Mouse (Mus musculus): Measurements from ENCODE around the gene Spg11. TPM values are rescaled to one million over a fixed set of nuclear protein-coding genes. Genes with fewer than 3 reads are reported as not detected.
"Not testable (repeated sequence)": the region's sequence is repeated elsewhere in the genome, so short reads cannot be mapped to it uniquely, and the experiment has no call there.

Gene Spg11
- total RNA-seq, 2 experiments from 2014 or later, result 12.2 TPM

DNA sequence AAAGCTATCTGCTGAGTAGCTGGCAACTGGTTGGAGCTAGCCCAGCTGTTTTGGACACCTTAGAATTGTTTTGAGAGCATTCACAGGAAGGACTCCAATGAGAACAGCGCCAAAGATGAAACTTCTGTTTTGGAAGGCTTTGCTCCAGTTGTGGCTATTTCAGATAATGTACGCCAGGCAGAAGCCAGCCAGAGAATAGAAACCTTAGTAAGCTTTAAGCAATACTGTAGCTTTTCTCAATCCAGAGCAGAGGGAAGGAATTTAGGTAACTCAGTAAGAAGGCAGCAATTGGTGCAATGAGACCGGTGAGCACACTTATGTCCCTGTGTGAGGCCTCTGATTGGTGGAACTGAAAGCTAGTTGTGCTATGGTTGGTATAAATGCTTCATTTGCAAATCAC lies 24.9 kb upstream of the Spg11 start:
- no peak for DNase-seq

- DNase-seq, result no peak
These were observed 23.3 kb upstream of the Spg11 start for GRCm38 (mm10) chr2:122141332-122141967.

GRCm38 (mm10) chr2:122140815-122141214 lies 22.6 kb upstream of the Spg11 start:
- no peak for DNase-seq

DNA sequence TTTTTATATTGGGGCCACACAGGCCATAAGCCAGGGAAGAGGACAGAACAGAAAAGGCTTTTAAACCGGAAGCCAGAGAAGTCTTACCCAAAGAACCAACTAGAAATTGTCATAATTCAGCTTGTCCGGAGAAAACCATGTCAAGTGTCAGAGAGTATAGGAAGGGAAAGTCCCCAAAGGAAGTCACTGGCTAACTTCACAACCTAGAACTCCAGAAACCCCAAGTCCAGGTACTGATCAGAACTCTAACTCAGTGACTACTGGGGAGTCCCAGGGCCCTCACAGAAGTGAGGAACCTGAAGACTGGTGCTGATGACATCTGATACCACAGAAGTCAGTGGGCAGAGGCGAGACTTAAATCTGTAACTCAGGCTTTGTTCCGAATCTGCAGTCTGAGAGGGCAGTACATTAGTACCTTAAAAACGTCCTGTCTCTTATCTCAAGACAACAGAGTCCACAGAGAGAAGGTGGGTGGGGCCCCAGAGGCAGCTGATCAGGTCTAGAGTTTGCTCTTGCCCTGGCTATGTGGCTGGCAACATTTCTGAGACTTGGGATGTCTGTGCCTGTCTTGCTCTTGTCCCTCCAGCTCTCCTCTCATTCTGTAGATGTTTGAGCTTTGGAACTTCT lies 19.8 kb upstream of the Spg11 start:
- no peak for DNase-seq

DNA sequence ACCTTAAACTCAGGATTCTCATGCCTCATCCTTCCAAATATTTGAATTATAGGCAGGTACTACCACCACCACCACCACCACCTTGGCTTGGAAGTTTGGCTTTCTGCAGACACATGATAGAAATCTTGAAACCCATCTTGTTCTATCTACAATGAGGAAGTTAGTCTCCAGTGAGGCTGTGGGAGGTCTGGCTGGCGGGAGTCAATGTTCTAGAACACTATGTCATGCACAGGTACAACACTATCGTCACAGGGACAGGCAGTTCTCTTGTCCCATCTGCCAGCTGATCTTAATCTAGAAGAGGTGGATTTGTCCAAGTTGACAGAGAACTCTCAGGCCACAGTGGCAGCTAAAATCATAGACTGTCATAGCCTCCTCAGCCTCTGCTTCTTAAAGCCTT lies 14.4 kb upstream of the Spg11 start:
- no peak for DNase-seq

DNA sequence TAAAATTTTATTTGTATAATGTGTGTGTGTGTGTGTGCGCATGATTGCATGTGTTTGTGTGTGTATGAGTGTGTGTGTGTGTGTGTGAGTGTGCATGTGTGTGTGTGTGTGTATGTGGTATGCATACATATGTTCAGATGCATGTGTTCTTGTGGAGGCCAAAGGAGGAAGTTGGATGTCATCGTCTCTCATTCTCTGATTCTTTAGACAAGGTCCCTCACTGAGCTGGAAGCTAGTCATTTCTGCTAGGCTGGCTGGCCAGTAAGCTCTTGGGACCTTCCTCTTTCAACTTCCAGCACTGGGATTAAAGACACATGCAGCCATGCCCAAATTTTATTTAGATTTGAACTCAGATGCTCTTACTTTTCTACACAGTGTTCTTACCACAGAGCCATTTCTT lies 13.9 kb upstream of the Spg11 start:
- DNase-seq, result no peak

DNA sequence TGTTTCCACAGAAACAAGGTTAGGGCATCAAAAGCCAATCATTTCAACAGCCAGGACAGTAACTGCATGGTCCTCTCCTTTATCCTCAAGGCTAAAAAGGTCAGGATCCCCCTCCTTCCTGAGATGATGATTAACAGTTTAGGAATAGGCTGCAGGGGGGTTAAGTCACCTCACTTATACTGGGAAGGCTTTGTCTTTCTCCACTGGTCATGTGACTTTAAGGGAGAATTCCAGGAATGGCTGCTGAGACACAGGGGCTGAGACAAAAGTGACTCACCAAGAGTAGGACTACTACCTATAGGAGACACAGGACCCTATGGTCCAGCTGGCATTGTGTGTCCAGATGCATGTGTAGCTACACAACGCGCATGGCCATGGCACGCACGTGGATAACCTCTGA lies 9.4 kb upstream of the Spg11 start:
- no peak for DNase-seq

DNA sequence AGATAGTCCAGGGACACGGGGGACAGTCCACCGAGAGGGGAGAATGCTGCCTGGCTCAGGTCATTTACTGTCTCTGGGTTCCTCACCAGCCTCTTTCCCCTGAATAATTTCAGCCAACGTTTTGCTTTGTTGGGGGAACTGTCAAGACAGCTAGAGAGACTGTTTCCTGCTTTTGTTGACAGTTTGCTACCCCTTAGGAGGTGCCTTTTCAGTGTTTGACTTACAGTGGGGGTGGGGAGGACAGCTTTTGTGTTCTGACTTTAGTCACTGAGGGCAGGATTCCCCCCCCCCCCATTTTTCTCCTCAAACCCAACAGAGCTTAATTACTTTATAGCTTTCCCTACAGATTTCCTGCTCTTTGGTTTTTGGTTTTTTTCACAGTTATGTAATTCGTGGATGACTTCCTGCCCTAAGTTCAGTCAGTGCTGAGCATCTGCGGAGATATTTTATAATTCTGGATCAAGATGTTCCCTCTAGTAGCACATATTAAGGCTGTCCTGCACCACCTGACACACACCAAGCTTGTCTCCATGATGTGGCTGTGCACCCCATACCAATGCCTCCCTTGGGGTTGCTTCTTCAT lies 8.7 kb upstream of the Spg11 start:
- DNase-seq, result no peak

DNA sequence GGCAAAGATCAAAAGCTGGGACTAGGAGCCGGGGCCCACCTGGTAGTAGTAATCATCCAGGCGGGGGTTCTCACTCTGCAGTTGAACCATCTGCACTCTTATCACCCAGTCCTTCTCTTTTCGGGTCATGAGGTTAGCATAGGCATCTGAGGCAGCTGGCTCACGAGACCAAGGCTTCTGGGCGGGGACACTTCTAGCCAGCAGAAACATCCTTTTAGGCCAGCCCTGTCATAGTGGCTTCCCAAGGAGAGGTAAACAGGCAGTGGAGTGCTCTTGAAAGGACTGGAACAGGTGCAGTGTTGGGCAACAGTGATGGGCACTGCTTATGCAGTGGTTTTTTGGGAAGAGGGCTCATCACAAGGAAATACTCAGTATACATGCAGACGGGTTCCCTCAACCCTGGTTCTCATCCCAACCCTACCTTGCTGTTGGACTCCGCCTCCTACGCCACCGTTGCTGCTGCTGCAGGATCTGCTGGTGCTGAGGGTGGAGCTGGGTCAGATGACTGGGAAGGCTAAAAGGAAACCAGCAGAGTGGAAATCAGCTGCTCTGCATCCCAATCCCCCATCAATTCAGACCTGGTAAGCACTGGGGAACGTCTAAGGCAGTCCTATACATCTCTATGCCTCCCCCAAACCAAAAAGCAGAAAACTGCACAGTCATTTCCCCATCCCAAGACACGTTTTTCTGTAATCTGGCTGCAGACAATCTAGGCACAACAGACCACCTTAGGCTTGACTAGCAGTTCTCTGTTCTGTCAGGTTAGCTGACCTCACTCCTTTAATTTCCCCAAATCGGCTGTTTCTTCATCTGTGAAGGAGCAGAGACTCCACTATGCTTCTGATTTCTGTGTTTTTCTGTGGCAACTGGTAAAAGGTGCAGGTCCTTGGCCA lies 7.7 kb upstream of the Spg11 start:
- no peak for DNase-seq

GRCm38 (mm10) chr2:122116888-122117287 lies 1.3 kb downstream of the Spg11 start:
- no peak for DNase-seq

DNA sequence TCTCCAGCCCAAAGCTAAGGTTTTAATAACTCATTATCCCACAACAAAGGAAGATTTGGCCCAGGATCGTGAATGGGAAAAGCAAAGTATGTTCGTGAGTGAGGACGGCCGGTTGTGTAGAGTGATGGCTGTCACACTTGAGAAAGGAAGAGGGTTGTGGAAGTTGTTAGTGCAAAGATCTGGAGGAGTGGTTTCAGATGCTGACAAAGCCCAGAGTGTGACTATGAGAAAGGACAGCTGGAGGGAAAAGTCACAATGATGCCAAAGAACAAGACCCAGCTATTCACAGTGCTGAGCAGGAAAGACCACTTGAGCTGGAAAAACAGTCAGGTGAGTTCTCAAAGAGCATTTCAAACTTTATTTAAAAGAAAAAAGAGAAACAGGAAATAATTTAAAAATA lies 8.5 kb downstream of the Spg11 start:
- no peak for DNase-seq

GRCm38 (mm10) chr2:122108101-122108500 lies 10.1 kb downstream of the Spg11 start:
- DNase-seq, result no peak

- peak; percentile 17 for DNase-seq
These were observed 16.1 kb downstream of the Spg11 start for GRCm38 (mm10) chr2:122102070-122102469.

DNA sequence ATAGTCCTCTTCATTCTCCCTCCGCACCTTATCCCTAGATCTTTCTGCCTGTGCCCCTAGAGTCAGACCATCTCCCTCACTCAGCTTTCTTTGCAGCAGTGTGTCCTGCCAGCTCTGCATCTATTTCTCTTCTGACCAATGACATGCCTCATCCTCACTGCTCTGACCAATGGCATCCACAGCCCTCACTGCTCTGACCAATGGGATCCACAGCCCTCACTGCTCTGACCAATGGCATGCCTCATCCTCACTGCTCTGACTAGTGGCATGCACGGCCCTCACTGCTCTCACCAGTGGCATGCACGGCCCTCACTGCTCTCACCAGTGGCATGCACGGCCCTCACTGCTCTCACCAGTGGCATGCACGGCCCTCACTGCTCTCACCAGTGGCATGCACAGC lies 20.5 kb downstream of the Spg11 start:
- not testable (repeated sequence) for DNase-seq

DNA sequence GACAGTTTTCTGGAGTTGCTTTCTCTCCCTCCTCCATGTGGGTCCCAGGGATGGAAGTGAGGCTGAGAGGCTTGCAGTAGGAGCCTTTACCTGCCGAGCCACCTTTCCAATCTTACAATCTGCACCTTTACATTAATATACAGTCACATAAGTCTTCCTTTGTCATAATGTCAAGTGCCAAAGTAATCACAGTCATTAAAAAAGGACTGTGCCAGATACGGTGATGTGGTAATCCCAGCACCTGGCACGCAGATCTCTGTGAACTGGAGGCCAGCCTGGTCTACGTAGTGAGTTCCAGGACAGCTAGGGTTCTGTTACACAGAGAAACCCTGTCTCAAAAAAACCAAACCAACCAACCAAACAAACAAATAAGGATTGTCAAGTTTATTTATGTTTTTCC lies 24.3 kb downstream of the Spg11 start:
- DNase-seq, result no peak

GRCm38 (mm10) chr2:122086446-122086845 lies 31.7 kb downstream of the Spg11 start:
- peak; percentile 58 for DNase-seq

- peak; percentile 16 for DNase-seq
These were observed 36.3 kb downstream of the Spg11 start for GRCm38 (mm10) chr2:122081728-122082456.

- peak; percentile 78 for DNase-seq
These were observed 48.3 kb downstream of the Spg11 start for GRCm38 (mm10) chr2:122069922-122070321.

DNA sequence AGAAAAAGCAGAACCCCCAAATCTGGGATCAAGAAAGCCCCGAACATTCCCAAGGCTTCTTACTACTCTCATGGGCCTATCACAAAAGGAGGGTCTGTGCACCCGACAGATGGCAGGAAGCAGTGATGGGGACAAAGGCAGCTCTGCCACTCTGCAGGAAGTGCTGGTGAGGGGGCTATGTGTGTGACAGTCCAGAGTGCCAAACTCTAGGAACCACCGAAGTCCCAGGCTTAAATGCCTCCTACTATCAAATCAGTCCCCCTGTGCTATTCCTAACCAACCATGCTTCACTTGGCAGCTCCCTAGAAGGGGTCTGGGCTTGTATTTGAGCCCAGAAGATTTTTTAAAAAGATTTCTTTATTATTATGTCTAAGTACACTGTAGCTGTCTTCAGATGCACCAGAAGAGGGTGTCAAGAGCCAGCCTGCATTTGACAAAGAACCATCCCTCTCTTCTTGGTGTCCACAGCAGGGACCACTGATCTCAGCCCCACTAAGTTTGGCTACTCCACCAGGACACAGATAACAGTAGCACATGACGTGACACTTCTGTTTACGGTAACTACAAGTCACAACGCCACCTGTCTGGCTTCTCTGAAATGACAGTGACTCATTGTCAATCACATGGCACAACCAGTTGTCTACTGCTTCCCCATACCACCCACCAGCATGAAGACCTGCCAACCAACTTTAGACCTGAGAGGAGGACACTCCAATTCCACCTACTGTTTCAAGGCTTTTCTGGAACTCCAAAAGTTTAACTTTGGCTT lies 48.9 kb downstream of the Spg11 start:
- DNase-seq, result no peak

DNA sequence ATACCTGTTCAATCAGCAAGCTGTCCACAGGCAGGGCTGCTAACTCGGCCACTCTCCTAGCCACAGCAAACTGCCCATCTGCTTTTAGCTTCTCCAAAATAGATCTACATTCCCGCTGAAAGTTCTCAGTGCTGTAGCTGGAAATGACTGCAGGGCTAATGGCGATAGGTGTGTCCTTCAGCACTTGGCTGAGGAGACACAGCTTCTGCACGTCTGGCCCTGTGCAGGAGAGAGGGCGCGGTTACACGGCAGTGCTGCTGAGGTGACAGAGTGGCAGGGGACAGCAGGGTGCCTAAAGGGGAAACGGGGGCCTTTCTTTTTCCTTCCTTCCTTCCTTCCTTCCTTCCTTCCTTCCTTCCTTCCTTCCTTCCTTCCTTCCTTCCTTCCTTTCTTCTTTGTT lies 51.9 kb downstream of the Spg11 start:
- DNase-seq, result peak; percentile 23

DNA sequence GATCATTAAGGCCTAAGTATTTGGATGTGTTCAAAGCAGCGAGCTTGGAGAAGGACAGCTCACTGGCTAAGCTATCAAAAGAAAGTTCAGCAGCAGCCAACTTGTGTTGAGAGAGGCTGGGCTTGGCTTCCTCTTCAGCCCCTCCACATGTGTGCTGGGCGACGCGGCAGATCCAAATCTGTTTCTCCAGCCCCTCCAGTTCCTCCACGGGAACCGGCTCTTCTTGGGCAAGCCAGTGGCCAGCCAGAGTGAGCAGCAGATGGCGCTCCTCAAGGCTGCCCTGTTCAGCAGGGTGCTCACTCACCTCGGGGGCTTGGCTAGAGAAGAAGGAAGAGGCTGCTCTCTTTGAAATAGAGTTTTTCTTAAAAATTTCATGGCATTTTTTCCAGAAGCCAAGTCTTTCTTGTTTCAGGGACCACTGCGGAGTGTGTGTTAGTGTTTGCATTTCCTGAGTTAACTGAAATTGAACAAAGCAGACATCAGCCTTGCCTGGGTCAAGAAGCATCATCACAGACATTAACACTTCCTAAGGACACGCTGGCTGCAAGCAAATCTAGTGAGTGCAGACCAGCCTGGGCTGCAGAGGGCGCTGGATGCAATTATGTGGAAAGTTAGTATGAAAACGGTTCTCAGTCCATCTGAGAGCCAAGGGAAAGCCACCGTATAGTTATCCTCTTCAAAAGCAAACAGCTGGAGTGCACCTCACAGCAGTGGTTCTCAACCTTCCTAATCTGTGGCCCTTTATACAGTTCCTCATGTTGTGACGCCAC lies 52.8 kb downstream of the Spg11 start:
- peak; percentile 35 for DNase-seq
